Mouse (Mus musculus): ENCODE results near the gene D6Wsu163e. TPM values are rescaled to one million over a fixed set of nuclear protein-coding genes. Genes with fewer than 3 reads are reported as not detected.

The D6Wsu163e gene
- polyA plus RNA-seq, 1 experiment from 2014 or later: 20.1 TPM

- Histone ChIP-seq H3K27ac (ENCODE audit: low read length) (peak overlapping the region; percentile 54; the same call in 1 of the 2 replicates), H3K4me3 (ENCODE audit: low read length) (peak overlapping the region; percentile 79), H3K9ac (ENCODE audit: low read length) (peak overlapping the region; percentile 77), H3K4me2 (ENCODE audit: low read depth, low read length) (peak overlapping the region; percentile 79), H3K27me3 (ENCODE audit: control insufficient read depth, insufficient read depth, low read depth, low read length) (no peaks in the 10 kb centered on the region), H3K36me3 (ENCODE audit: control insufficient read depth, insufficient read depth, low read length) (peaks cover 4% of the 10 kb centered on the region; the same call in 1 of the 2 replicates), H3K9me3 (ENCODE audit: control insufficient read depth, low read length) (no peaks in the 10 kb centered on the region), H3K4me1 (replicated peaks; ENCODE audit: control insufficient read depth, insufficient read depth, low read length) (peaks cover 15% of the 10 kb centered on the region)
- ATAC-seq (ENCODE audit: low read depth): peak; percentile 32; the same call in 1 of the 2 replicates
- WGBS: 0% methylated on average over 31 of the region's 31 CpGs
These were observed 792 bp upstream of the D6Wsu163e start for GRCm38 (mm10) chr6:126938853-126939486.

- H3K9me3 ChIP-seq (ENCODE audit: control insufficient read depth, low read length): no peaks in the 10 kb centered on the region
- H3K4me3 ChIP-seq (ENCODE audit: low read length): peak overlapping the region; percentile 79
- peaks cover 2% of the 10 kb centered on the region; the same call in 1 of the 2 replicates for H3K36me3 ChIP-seq (ENCODE audit: control insufficient read depth, insufficient read depth, low read length)
- 4% methylated on average over 5 of the region's 5 CpGs for WGBS
- no peak for ATAC-seq (ENCODE audit: low read depth)
- peak overlapping the region; percentile 60; the same call in 1 of the 2 replicates for H3K9ac ChIP-seq (ENCODE audit: low read length)
- H3K4me1 ChIP-seq (replicated peaks; ENCODE audit: control insufficient read depth, insufficient read depth, low read length): peaks cover 15% of the 10 kb centered on the region
- H3K27ac ChIP-seq (ENCODE audit: low read length): no peak overlapping the region
- no peaks in the 10 kb centered on the region for H3K27me3 ChIP-seq (ENCODE audit: control insufficient read depth, insufficient read depth, low read depth, low read length)
- peak overlapping the region; percentile 66 for H3K4me2 ChIP-seq (ENCODE audit: low read depth, low read length)
These were observed 689 bp downstream of the D6Wsu163e start for GRCm38 (mm10) chr6:126940451-126940850.

GRCm38 (mm10) chr6:126948336-126948735 is 8.6 kb downstream of the D6Wsu163e start:
- Histone ChIP-seq H3K36me3 (ENCODE audit: control insufficient read depth, insufficient read depth, low read length) (peaks cover 2% of the 10 kb centered on the region; the same call in 1 of the 2 replicates), H3K27me3 (ENCODE audit: control insufficient read depth, insufficient read depth, low read depth, low read length) (no peaks in the 10 kb centered on the region), H3K27ac (ENCODE audit: low read length) (no peak overlapping the region), H3K9me3 (ENCODE audit: control insufficient read depth, low read length) (no peaks in the 10 kb centered on the region), H3K4me3 (ENCODE audit: low read length) (no peak overlapping the region), H3K4me2 (ENCODE audit: low read depth, low read length) (no peak overlapping the region), H3K9ac (ENCODE audit: low read length) (no peak overlapping the region), H3K4me1 (replicated peaks; ENCODE audit: control insufficient read depth, insufficient read depth, low read length) (no peaks in the 10 kb centered on the region)
- ATAC-seq (ENCODE audit: low read depth): no peak
- WGBS: 86% methylated on average over 4 of the region's 4 CpGs

DNA sequence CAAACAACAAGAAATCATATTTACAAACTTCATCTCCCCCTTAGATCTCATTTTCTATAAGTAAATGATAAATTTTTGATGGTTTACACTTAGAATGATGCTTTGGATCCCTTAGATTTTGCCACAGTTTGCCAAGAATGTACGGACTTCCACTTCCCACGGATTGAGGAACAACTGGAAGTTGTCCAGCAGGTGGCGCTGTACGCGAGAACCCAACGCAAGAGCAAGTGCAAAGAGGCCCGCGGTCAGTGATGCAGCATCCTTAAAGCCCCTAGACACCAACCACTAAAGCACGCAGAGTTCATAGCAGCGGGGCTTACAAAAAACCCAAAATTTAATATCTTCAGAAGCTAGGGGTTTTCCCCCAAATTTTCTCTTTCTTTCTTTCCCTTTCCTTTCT is 16.0 kb downstream of the D6Wsu163e start:
- Histone ChIP-seq H3K9me3 (ENCODE audit: control insufficient read depth, low read length) (no peaks in the 10 kb centered on the region), H3K4me2 (ENCODE audit: low read depth, low read length) (no peak overlapping the region), H3K4me3 (ENCODE audit: low read length) (no peak overlapping the region), H3K36me3 (ENCODE audit: control insufficient read depth, insufficient read depth, low read length) (peaks cover 4% of the 10 kb centered on the region; the same call in 1 of the 2 replicates), H3K27ac (ENCODE audit: low read length) (no peak overlapping the region), H3K27me3 (ENCODE audit: control insufficient read depth, insufficient read depth, low read depth, low read length) (no peaks in the 10 kb centered on the region), H3K4me1 (replicated peaks; ENCODE audit: control insufficient read depth, insufficient read depth, low read length) (no peaks in the 10 kb centered on the region), H3K9ac (ENCODE audit: low read length) (no peak overlapping the region)
- WGBS: 7% methylated on average over 10 of the region's 10 CpGs
- no peak; the same call in 1 of the 2 replicates for ATAC-seq (ENCODE audit: low read depth)

DNA sequence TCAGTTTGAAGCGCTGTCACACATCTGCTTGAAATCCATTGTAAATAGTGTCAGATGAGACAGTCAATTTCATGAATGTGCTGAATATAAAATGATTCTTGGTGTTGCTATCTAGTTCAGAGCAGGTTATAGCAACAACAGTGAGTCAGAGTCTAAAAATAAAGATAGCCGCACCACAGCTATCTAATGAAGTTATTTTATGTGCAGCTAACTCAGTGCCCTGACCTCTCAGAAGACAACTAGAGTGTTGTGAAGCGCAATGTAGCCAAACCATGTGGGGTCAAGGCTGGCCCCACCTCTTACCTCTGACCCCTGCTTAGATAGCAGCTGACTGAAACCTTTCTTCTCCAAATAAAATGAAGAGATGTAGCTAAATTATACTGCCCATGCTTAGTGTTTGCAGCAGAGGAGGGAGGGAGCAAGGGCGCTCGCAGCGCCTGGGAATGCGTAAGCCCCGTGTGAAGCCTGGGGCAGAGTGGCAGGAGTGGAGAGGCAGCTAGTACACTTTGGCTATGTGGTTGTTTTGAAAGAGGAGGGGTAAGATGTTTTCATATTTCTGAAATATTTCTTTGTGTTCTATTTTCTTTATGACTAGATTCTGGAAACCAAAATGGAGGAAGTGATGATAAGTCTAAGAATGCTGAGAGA is 21.7 kb downstream of the D6Wsu163e start:
- H3K27ac ChIP-seq (ENCODE audit: low read length): no peak overlapping the region

DNA sequence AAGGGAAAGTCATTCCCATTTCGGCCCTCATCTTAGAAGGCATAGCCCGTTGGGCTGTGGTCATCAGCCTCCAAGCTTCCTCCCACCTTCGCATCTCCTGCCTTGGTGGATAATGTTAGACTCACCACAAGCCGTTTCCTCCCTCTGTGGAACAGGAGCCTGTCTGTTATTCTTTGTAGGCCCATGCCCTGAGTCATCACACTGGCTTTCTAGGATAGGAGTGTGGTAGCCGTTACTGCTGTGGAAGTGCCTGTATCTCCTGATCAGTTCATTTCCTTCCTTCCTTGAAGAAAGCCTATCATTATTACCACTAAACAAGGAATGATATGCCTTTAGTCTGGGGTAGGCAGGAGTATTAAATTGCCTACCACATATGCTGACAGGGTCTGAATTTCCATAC is 22.9 kb downstream of the D6Wsu163e start:
- no peaks in the 10 kb centered on the region for H3K27me3 ChIP-seq (ENCODE audit: control insufficient read depth, insufficient read depth, low read depth, low read length)
- H3K9ac ChIP-seq (ENCODE audit: low read length): no peak overlapping the region
- H3K36me3 ChIP-seq (ENCODE audit: control insufficient read depth, insufficient read depth, low read length): peaks cover 2% of the 10 kb centered on the region
- WGBS: 85% methylated on average over 5 of the region's 5 CpGs
- no peaks in the 10 kb centered on the region for H3K9me3 ChIP-seq (ENCODE audit: control insufficient read depth, low read length)
- no peak overlapping the region for H3K27ac ChIP-seq (ENCODE audit: low read length)
- no peak for ATAC-seq (ENCODE audit: low read depth)
- no peak overlapping the region for H3K4me2 ChIP-seq (ENCODE audit: low read depth, low read length)
- no peak overlapping the region for H3K4me3 ChIP-seq (ENCODE audit: low read length)
- no peaks in the 10 kb centered on the region for H3K4me1 ChIP-seq (replicated peaks; ENCODE audit: control insufficient read depth, insufficient read depth, low read length)

More for the DNA sequence above, 21.7 kb downstream of the D6Wsu163e start:
- H3K4me1 ChIP-seq (replicated peaks; ENCODE audit: control insufficient read depth, insufficient read depth, low read length): no peaks in the 10 kb centered on the region
- H3K4me3 ChIP-seq (ENCODE audit: low read length): no peak overlapping the region
- H3K27me3 ChIP-seq (ENCODE audit: control insufficient read depth, insufficient read depth, low read depth, low read length): no peaks in the 10 kb centered on the region
- no peak overlapping the region for H3K9ac ChIP-seq (ENCODE audit: low read length)
- no peak overlapping the region for H3K4me2 ChIP-seq (ENCODE audit: low read depth, low read length)
- WGBS: 82% methylated on average over 8 of the region's 8 CpGs
- no peak for ATAC-seq (ENCODE audit: low read depth)
- peaks cover 2% of the 10 kb centered on the region for H3K36me3 ChIP-seq (ENCODE audit: control insufficient read depth, insufficient read depth, low read length)
- no peaks in the 10 kb centered on the region for H3K9me3 ChIP-seq (ENCODE audit: control insufficient read depth, low read length)

GRCm38 (mm10) chr6:126963426-126963825 is 23.7 kb downstream of the D6Wsu163e start:
- Histone ChIP-seq H3K9ac (ENCODE audit: low read length) (no peak overlapping the region), H3K4me1 (replicated peaks; ENCODE audit: control insufficient read depth, insufficient read depth, low read length) (no peaks in the 10 kb centered on the region), H3K9me3 (ENCODE audit: control insufficient read depth, low read length) (no peaks in the 10 kb centered on the region), H3K4me2 (ENCODE audit: low read depth, low read length) (no peak overlapping the region), H3K4me3 (ENCODE audit: low read length) (no peak overlapping the region), H3K36me3 (ENCODE audit: control insufficient read depth, insufficient read depth, low read length) (peaks cover 2% of the 10 kb centered on the region), H3K27ac (ENCODE audit: low read length) (no peak overlapping the region), H3K27me3 (ENCODE audit: control insufficient read depth, insufficient read depth, low read depth, low read length) (no peaks in the 10 kb centered on the region)
- no peak for ATAC-seq (ENCODE audit: low read depth)
- 90% methylated on average over 9 of the region's 9 CpGs for WGBS

DNA sequence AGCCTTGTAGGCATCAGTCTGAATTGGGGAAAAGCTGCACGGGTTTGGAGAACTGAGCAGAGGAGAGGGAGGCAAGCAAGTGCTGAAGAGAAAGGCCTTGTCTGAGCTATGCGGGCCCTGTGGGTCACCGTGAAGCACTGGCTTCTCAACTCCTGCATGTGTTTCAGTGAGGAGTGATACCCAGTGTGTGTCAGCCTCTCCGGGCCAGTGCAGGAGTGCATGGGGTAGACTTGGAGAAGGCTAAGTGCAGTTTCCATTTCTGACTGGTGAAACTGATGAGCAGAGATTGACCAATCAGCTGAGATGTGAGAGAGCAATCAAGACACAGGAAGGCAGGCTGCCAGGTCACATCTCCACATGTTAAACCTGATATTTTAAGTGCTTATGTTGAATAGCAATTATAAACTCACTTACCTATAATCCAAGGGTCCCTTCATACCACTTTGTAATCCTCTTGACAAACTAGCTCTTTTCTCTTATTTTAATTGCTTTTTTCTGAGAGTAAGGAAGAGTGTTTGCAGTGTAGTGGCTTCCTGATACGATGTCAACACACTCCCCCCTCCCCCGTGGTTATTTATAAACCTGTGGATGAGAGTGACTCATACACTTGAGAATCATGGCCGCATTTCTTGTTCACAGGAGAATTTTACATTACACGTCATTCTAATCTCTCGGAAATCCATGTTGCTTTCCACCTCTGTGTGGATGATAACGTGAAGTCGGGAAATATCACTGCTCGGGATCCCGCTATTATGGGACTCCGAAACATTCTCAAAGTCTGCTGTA is 26.7 kb downstream of the D6Wsu163e start:
- Histone ChIP-seq H3K27me3 (ENCODE audit: control insufficient read depth, insufficient read depth, low read depth, low read length) (no peaks in the 10 kb centered on the region), H3K4me1 (replicated peaks; ENCODE audit: control insufficient read depth, insufficient read depth, low read length) (no peaks in the 10 kb centered on the region), H3K9ac (ENCODE audit: low read length) (no peak overlapping the region), H3K27ac (ENCODE audit: low read length) (no peak overlapping the region), H3K9me3 (ENCODE audit: control insufficient read depth, low read length) (no peaks in the 10 kb centered on the region), H3K4me2 (ENCODE audit: low read depth, low read length) (no peak overlapping the region), H3K36me3 (ENCODE audit: control insufficient read depth, insufficient read depth, low read length) (peaks cover 2% of the 10 kb centered on the region), H3K4me3 (ENCODE audit: low read length) (no peak overlapping the region)
- whole genome bisulfite sequencing: 78% methylated on average over 14 of the region's 14 CpGs
- no peak for ATAC-seq (ENCODE audit: low read depth)
